Mouse (Mus musculus): ENCODE data around the gene Atp2b2. TPM values are rescaled to one million over a fixed set of nuclear protein-coding genes. Genes with fewer than 3 reads are reported as not detected.

The Atp2b2 gene
- total RNA-seq, 1 experiment = 0.67 TPM

DNA sequence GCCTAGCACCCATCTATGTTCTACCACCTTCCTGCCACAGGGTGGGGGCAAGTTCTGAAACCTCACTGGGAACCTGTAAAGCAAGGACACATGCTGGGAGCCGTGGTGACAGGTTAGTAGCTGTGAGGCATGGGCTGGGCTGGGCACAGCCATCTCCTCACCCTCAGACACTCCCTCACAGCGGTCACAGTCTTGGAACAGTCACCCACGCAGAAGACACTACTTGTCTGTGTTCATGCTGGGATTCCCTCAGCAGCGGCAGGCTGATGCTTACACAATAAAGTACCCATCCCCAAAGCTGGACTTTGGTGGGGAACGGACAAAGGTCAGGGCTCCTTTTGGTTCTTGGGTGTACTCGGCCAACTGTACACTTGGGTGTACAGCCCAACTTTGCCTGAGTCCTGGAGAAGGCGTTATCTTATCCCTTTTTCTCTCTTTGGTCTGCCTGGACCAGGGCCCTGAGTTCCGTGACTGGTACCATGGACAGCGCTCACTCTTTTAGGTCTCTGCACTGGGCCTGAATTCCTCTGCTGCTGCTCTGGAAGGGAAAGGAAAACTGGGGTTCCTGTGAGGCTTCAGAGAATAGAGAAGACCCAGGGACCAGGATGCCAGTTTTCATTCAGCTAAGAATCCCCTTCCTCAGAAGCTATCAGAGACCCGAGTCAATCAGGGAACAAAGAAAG, 160.7 kb downstream of the Atp2b2 start:
- Histone ChIP-seq H3K9ac (ENCODE audit: insufficient read depth, low read depth, low read length, poor library complexity, severe bottlenecking) (no peak overlapping the region), H3K4me1 (ENCODE audit: control insufficient read depth in 2 of 2, insufficient read depth in 2 of 2, low read length in 2 of 2, poor library complexity in 1 of 2) (peaks cover 0 to 8% of the 10 kb centered on the region in 2 experiments; a peak in 1 of 4 replicates), H3K27ac (ENCODE audit: insufficient read depth, low read depth, low read length, poor library complexity, severe bottlenecking) (no peak overlapping the region), H3K9me3 (ENCODE audit: control insufficient read depth, insufficient read depth, low read depth, low read length) (no peaks in the 10 kb centered on the region), H3K36me3 (ENCODE audit: control insufficient read depth, insufficient read depth, low read length, poor library complexity, severe bottlenecking) (no peaks in the 10 kb centered on the region), H3K4me3 (ENCODE audit: insufficient read depth in 1 of 2, low read depth in 1 of 2, low read length in 2 of 2, poor library complexity in 1 of 2, severe bottlenecking in 1 of 2) (no peak overlapping the region)
- peak; percentile 41 for DNase-seq (ENCODE audit: low read depth, low spot score)
- TF ChIP-seq ZNF384 (IDR thresholded peaks at IDR 0.05; ENCODE audit: low read depth, low read length) (no peak), HCFC1 (IDR thresholded peaks at IDR 0.05; ENCODE audit: borderline replicate concordance, insufficient read depth, low read length) (no peak), MAFK (IDR thresholded peaks at IDR 0.05; ENCODE audit: insufficient read depth, low read depth, low read length) (no peak), ZC3H11A (IDR thresholded peaks at IDR 0.05; ENCODE audit: borderline replicate concordance, low read depth, low read length) (no peak), CHD2 (IDR thresholded peaks at IDR 0.05; ENCODE audit: low read depth, low read length) (no peak)
- in situ Hi-C loops (cut with MboI; ENCODE audit: low sequenced_read_pairs in 2 of 2, unreplicated experiment in 2 of 2) = no loop called here

GRCm38 (mm10) chr6:113879366-113879765, 163.0 kb downstream of the Atp2b2 start:
- H3K4me3 ChIP-seq (ENCODE audit: insufficient read depth in 1 of 2, low read depth in 1 of 2, low read length in 2 of 2, poor library complexity in 1 of 2, severe bottlenecking in 1 of 2) = no peak overlapping the region
- no peaks in the 10 kb centered on the region for H3K9me3 ChIP-seq (ENCODE audit: control insufficient read depth, insufficient read depth, low read depth, low read length)
- no peak overlapping the region for H3K27ac ChIP-seq (ENCODE audit: insufficient read depth, low read depth, low read length, poor library complexity, severe bottlenecking)
- H3K36me3 ChIP-seq (ENCODE audit: control insufficient read depth, insufficient read depth, low read length, poor library complexity, severe bottlenecking) = no peaks in the 10 kb centered on the region
- TF ChIP-seq MAFK (IDR thresholded peaks at IDR 0.05; ENCODE audit: insufficient read depth, low read depth, low read length) (no peak), CHD2 (IDR thresholded peaks at IDR 0.05; ENCODE audit: low read depth, low read length) (no peak), ZNF384 (IDR thresholded peaks at IDR 0.05; ENCODE audit: low read depth, low read length) (no peak), HCFC1 (IDR thresholded peaks at IDR 0.05; ENCODE audit: borderline replicate concordance, insufficient read depth, low read length) (no peak), ZC3H11A (IDR thresholded peaks at IDR 0.05; ENCODE audit: borderline replicate concordance, low read depth, low read length) (no peak)
- peaks cover 0 to 3% of the 10 kb centered on the region in 2 experiments; a peak in 1 of 4 replicates for H3K4me1 ChIP-seq (ENCODE audit: control insufficient read depth in 2 of 2, insufficient read depth in 2 of 2, low read length in 2 of 2, poor library complexity in 1 of 2)
- H3K9ac ChIP-seq (ENCODE audit: insufficient read depth, low read depth, low read length, poor library complexity, severe bottlenecking) = no peak overlapping the region
- no peak for DNase-seq (ENCODE audit: low read depth, low spot score)
- in situ Hi-C loops (cut with MboI; ENCODE audit: low sequenced_read_pairs in 2 of 2, unreplicated experiment in 2 of 2) = no loop called here

- peaks cover 0 to 3% of the 10 kb centered on the region in 2 experiments; a peak in 1 of 4 replicates for H3K4me1 ChIP-seq (ENCODE audit: control insufficient read depth in 2 of 2, insufficient read depth in 2 of 2, low read length in 2 of 2, poor library complexity in 1 of 2)
- no peak overlapping the region for H3K27ac ChIP-seq (ENCODE audit: insufficient read depth, low read depth, low read length, poor library complexity, severe bottlenecking)
- in situ Hi-C loops (cut with MboI; ENCODE audit: low sequenced_read_pairs in 2 of 2, unreplicated experiment in 2 of 2) = no loop called here
- H3K36me3 ChIP-seq (ENCODE audit: control insufficient read depth, insufficient read depth, low read length, poor library complexity, severe bottlenecking) = no peaks in the 10 kb centered on the region
- no peak overlapping the region for H3K4me3 ChIP-seq (ENCODE audit: insufficient read depth in 1 of 2, low read depth in 1 of 2, low read length in 2 of 2, poor library complexity in 1 of 2, severe bottlenecking in 1 of 2)
- no peak for DNase-seq (ENCODE audit: low read depth, low spot score)
- H3K9me3 ChIP-seq (ENCODE audit: control insufficient read depth, insufficient read depth, low read depth, low read length) = no peaks in the 10 kb centered on the region
- H3K9ac ChIP-seq (ENCODE audit: insufficient read depth, low read depth, low read length, poor library complexity, severe bottlenecking) = no peak overlapping the region
- no peak for TF ChIP-seq MAFK (IDR thresholded peaks at IDR 0.05; ENCODE audit: insufficient read depth, low read depth, low read length)
- no peak for TF ChIP-seq CHD2 (IDR thresholded peaks at IDR 0.05; ENCODE audit: low read depth, low read length)
- TF ChIP-seq ZC3H11A (IDR thresholded peaks at IDR 0.05; ENCODE audit: borderline replicate concordance, low read depth, low read length) = no peak
- TF ChIP-seq ZNF384 (IDR thresholded peaks at IDR 0.05; ENCODE audit: low read depth, low read length) = no peak
- TF ChIP-seq HCFC1 (IDR thresholded peaks at IDR 0.05; ENCODE audit: borderline replicate concordance, insufficient read depth, low read length) = no peak
Measured at GRCm38 (mm10) chr6:113878510-113879128, 163.8 kb downstream of the Atp2b2 start.

GRCm38 (mm10) chr6:113876585-113876984, 165.8 kb downstream of the Atp2b2 start:
- no peak overlapping the region for H3K4me3 ChIP-seq (ENCODE audit: insufficient read depth in 1 of 2, low read depth in 1 of 2, low read length in 2 of 2, poor library complexity in 1 of 2, severe bottlenecking in 1 of 2)
- no peaks in the 10 kb centered on the region for H3K9me3 ChIP-seq (ENCODE audit: control insufficient read depth, insufficient read depth, low read depth, low read length)
- no peak for DNase-seq (ENCODE audit: low read depth, low spot score)
- H3K27ac ChIP-seq (ENCODE audit: insufficient read depth, low read depth, low read length, poor library complexity, severe bottlenecking) = no peak overlapping the region
- in situ Hi-C loops (cut with MboI; ENCODE audit: low sequenced_read_pairs in 2 of 2, unreplicated experiment in 2 of 2) = no loop called here
- no peaks in the 10 kb centered on the region for H3K36me3 ChIP-seq (ENCODE audit: control insufficient read depth, insufficient read depth, low read length, poor library complexity, severe bottlenecking)
- H3K9ac ChIP-seq (ENCODE audit: insufficient read depth, low read depth, low read length, poor library complexity, severe bottlenecking) = no peak overlapping the region
- TF ChIP-seq CHD2 (IDR thresholded peaks at IDR 0.05; ENCODE audit: low read depth, low read length) = no peak
- no peak for TF ChIP-seq ZNF384 (IDR thresholded peaks at IDR 0.05; ENCODE audit: low read depth, low read length)
- TF ChIP-seq HCFC1 (IDR thresholded peaks at IDR 0.05; ENCODE audit: borderline replicate concordance, insufficient read depth, low read length) = no peak
- TF ChIP-seq ZC3H11A (IDR thresholded peaks at IDR 0.05; ENCODE audit: borderline replicate concordance, low read depth, low read length) = no peak
- no peak for TF ChIP-seq MAFK (IDR thresholded peaks at IDR 0.05; ENCODE audit: insufficient read depth, low read depth, low read length)
- no peaks in the 10 kb centered on the region for H3K4me1 ChIP-seq (ENCODE audit: control insufficient read depth in 2 of 2, insufficient read depth in 2 of 2, low read length in 2 of 2, poor library complexity in 1 of 2)
